Mouse (Mus musculus): ENCODE data around the gene Xcr1. TPM values are rescaled to one million over a fixed set of nuclear protein-coding genes. Genes with fewer than 3 reads are reported as not detected.

The Xcr1 gene
- polyA plus RNA-seq (2012; ENCODE audit: low replicate concordance), result 0.17 and 0.71 TPM in 2 replicates

DNA sequence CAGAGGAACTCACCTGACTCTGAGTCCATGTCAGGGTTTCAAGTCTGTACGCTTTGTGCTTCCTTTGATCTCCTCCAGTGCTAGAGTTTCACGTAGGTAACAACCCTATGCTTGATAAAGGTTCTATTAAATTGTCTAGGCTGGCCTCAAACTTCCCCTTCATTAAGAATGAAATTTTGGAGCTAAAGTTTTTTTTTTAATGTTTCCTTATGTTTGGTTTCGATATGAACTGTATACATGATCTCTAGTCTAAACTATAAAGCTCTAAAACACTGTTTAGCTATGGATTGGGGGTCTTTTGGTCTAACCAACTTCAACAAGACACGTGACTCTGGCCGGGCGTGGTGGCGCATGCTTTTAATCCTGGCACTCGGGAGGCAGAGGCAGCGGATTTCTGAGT is at the start of gene Xcr1:
Gene Xcr1 (minus strand): TSS at position 101 of the 400 bp plus-strand sequence.

GRCm38 (mm10) chr9:123851713-123852448 is 9.9 kb downstream of the Xcr1 start, which contains the start of gene Fyco1:
Gene Fyco1 (minus strand): TSS chr9:123851899.

GRCm38 (mm10) chr9:123806267-123806666 is 55.6 kb downstream of the Xcr1 start, which contains the start of gene Cxcr6:
Gene Cxcr6 (plus strand): TSS chr9:123806475.

Other genes with a start within 250 kb of the Xcr1 start
- 0.05 TPM in 1 of 2 replicates, not detected in the other for gene Slc6a20b, start 229.5 kb downstream of the Xcr1 start, polyA plus RNA-seq (2012; ENCODE audit: low replicate concordance)
- 2.6 and 4.5 TPM in 2 replicates for gene Ccr9, start 183.6 kb downstream of the Xcr1 start, polyA plus RNA-seq (2012; ENCODE audit: low replicate concordance)
- gene Slc6a20a, start 183.1 kb downstream of the Xcr1 start, polyA plus RNA-seq (2012; ENCODE audit: low replicate concordance), result 0.33 and 1.7 TPM in 2 replicates
- gene Lztfl1, start 144.3 kb downstream of the Xcr1 start, polyA plus RNA-seq (2012; ENCODE audit: low replicate concordance), result 0.46 and 1.0 TPM in 2 replicates
- 0.61 and 0.68 TPM in 2 replicates for gene Cxcr6, start 55.6 kb downstream of the Xcr1 start, polyA plus RNA-seq (2012; ENCODE audit: low replicate concordance)
- 5.8 and 7.1 TPM in 2 replicates for gene Fyco1, start 10.1 kb downstream of the Xcr1 start, polyA plus RNA-seq (2012; ENCODE audit: low replicate concordance)
- gene Ccr1, start 106.7 kb upstream of the Xcr1 start, polyA plus RNA-seq (2012; ENCODE audit: low replicate concordance), result 1.2 and 1.5 TPM in 2 replicates
- 0.13 TPM in 1 of 2 replicates, not detected in the other for gene Ccr1l1, start 116.4 kb upstream of the Xcr1 start, polyA plus RNA-seq (2012; ENCODE audit: low replicate concordance)
- gene Ccr3, start 159.9 kb upstream of the Xcr1 start, polyA plus RNA-seq (2012; ENCODE audit: low replicate concordance), result 0.47 and 4.1 TPM in 2 replicates
- gene Ccr2, start 239.9 kb upstream of the Xcr1 start, polyA plus RNA-seq (2012; ENCODE audit: low replicate concordance), result 5.0 and 7.6 TPM in 2 replicates